Mouse (Mus musculus) heart, postnatal 14 days (tissue): ENCODE results near the gene 4930402F06Rik. TPM values are rescaled to one million over a fixed set of nuclear protein-coding genes. Genes with fewer than 3 reads are reported as not detected.

Experiments
- DNase-seq, 2 experiments: peaks; one replicate each; pipeline ENCODE4 v3.0.0; 2021 to 2022
- intact Hi-C: fragments of 180-260 bp; cut with DNase I; formaldehyde crosslinking; loops from one replicate; pipeline ENCODE4 v1.15.1; 2025
- total RNA-seq, 2 experiments: library from RNA; stranded (reverse); gene quantifications; 2 replicates each; pipeline ENCODE4 v1.2.3; 2021

4930402F06Rik gene
- total RNA-seq, 2 experiments from 2014 or later = not detected

DNA sequence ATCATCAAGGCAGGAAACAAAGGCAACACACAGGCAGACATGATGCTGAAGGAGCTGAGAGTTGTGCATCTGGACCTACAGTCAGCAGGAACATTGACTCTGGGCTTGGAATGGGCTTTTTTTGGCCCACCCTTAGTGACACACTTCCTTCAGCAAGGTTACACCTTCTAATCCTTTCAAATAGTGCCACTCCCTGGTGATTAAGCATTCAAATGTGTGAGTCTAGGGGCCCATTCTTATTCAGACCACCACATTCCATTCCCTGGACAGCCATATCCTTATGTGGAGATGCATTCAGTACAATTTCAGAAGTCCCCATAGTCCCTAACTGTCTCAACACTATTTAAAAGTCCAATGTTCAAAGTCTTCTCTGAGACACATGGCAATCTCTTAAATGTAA is 26.3 kb downstream of the 4930402F06Rik start:
- intact Hi-C loops = no loop called here
- DNase-seq = no peak

DNA sequence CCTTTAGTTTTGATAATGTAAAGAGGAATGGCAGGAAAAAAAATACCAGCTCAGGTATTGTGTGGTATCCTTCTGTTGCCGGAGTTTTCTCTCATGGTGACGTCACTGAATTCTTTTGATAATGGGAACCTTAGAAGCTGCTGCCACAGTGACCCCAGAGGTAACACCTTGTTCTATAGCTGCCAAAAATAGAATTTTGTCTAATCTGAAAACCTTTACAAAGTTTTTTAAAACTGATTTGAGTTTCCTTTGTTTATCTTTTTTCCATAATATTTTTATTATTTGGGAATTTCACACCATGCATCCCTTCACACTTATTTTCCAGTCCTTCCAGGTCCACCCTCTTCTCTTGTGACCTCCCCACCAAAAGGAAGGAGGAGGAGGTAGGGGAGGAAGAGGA is 29.3 kb downstream of the 4930402F06Rik start, which contains the start of gene 4930568D16Rik:
Gene 4930568D16Rik, minus strand, starts transcription at position 101 of the 400 bp plus-strand sequence.
- intact Hi-C loops = no loop called here
- DNase-seq = no peak

DNA sequence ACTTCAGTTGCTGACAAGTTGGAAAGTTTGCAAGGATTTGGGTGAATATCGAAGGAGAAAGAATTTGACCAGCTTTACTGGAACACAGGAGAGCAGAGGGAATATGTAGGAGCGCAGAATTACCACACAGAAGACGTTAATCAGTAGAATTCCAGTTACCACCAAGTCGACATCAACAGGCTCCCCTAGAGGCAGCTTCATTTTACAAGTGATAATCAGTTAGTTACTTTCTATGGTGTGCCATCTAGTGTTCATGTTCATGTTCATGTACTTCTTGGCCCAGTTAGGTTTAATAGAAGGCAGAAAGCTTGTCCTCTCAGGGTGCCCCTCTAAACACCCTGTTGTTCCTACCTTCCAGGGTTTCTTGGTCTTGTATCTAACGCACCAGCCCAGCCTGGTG is 47.8 kb downstream of the 4930402F06Rik start:
- no peak for DNase-seq
- intact Hi-C loops = loop anchor here (1.0 to 10.0 kb wide), 2 partner anchors 51 to 144 kb away; partner anchors contain the start of gene Rab14

DNA sequence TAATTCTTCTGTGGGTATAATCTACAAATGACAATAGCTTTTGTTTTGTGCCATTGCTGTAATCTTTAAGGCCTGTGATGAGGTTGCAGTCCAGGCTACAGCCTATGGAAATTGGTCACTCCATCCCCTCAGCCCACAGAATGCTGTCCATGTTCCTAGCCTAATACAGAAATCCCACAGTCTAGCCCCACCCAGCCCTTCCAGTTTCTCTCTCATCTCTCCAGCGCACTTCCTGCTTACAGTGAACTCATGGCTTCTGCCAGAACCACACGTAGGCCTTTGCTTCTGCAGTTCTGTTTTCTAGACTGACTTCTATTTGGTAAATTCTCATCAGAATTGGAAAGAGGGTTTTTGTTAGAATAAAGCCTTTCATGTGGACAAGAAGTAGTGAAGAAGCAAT is 51.0 kb downstream of the 4930402F06Rik start:
- DNase-seq = no peak
- intact Hi-C loops = loop anchor here (10.0 kb wide), 1 partner anchor 141 kb away; the partner anchor contains the start of gene Rab14

DNA sequence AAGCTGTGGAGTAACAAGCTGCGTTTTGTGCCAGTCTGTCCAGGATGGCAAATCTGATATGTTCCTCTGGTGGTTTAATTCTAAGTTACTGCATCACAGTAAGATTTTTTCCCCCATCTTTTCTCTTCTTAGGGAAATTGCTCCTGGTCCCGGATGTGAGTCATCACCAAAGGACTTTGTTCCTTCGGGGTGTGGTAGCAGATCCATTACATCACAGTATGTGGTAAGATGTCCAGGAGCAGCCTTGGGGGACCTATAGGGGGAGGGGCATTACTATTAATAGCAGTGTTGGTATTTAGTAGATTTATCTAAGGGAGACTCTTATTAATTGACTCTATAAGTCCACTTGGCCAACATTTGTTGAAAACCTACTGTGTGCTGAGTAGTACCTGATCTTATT is 54.4 kb downstream of the 4930402F06Rik start:
- intact Hi-C loops = loop anchor here (10.0 kb wide), 1 partner anchor 138 kb away; the partner anchor contains the start of gene Rab14
- no peak for DNase-seq

DNA sequence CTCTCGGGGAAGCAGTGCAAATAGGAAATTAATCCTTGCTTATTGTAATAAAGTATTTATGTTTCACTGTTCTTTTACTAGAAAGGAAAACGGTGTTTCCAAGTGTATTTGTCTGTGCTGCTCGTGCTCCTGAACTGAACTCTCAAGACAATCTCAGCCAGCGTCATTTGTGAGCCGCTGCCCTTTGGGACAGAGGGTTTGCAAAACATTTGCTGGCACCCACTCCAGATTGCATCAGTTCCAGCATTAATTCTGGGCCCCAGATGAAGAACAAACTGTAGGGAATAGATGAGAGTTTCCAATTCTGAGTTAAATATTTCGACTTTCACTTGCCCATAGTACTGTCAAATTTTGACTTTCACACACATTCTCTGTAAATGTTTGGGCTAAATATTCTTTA is 58.3 kb downstream of the 4930402F06Rik start:
- intact Hi-C loops = no loop called here
- DNase-seq = peak; percentile 48 to 51

DNA sequence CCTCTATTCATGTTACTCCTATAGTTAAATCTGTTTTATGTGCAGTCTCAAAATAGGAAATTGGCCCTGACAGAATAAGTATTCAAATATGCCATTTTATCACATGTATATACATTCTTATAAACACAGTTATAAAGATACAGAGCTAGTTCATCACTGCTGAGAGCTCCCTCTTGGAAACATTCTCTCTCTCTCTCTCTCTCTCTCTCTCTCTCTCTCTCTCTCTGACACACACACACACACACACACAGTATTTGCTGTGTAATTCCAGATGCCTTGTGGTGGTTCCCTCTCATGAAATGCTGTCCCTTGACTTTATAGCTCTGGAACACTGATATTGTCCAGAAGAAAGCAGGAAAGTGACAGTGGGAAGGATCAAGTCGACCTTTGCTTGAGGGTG is 58.9 kb downstream of the 4930402F06Rik start:
- no peak for DNase-seq

DNA sequence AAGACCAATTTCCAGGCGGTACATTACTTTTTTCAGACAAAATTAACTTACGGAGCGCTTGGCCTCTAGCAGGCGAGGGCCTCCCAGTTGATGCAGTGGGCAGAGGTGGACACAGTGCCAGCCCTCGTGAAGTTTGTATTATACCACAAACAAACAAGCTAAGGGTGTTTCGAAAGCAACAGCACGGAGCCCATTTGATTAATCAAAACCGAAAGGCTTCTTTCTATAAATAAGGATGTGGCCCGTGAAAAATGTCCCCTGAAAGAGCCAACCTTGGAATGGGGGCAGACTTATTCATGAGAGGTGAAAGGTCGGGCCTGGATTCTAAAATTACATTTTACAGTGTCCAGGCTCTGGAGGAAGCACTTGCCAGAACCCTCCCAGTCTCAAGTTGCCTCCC is 59.6 kb downstream of the 4930402F06Rik start:
- intact Hi-C loops = no loop called here
- peak in 1 of 2 experiments; percentile 28 for DNase-seq

More for the DNA sequence above, 58.9 kb downstream of the 4930402F06Rik start:
- intact Hi-C loops = no loop called here

DNA sequence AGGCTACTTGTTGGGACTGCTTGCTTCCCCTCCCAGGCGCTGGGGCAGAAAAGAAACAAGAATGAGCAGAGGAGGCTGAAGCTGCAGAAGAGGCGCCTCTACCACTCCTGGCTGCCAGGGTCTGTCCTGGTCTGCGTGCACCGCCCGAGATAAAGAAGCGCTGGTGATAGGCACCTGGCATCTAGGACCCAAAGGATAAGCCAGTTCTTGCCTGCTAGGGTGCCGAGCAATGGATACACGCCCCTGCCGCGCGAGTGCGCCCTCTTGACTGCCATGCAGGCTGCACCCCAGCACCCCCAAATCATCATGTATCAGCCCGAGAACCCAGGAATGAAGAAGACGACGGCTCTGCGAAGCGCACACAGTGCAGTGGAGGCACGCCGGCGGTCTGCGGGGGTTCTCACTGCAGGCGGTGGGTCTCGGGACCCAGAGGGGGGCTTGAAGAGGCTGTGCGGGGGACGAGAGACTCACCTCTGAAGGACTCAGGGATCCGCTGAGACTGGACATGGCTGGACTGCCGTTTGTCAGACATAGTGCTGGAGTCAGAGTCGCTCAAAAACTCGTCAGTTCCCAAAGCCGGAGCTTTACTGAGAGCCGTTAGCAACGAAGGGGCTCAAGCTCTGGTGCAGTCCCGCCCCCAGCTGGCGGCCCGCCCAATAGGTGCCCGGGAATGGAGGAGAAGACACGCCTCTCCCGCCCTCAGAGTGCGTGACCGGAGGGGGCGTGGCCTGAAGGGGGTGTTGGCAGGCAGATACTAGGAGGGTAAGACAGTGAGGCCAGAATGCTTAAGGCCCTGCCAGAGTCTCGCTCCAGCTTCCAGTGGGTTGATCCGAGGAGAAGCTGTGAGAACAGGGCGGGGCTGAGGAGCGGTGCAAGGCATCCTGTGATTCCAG is 60.3 kb downstream of the 4930402F06Rik start, which contains the start of gene Stom:
Gene Stom, minus strand, starts transcription at position 589 of the 893 bp plus-strand sequence.
- DNase-seq = peak; percentile 100
- intact Hi-C loops = no loop called here

DNA sequence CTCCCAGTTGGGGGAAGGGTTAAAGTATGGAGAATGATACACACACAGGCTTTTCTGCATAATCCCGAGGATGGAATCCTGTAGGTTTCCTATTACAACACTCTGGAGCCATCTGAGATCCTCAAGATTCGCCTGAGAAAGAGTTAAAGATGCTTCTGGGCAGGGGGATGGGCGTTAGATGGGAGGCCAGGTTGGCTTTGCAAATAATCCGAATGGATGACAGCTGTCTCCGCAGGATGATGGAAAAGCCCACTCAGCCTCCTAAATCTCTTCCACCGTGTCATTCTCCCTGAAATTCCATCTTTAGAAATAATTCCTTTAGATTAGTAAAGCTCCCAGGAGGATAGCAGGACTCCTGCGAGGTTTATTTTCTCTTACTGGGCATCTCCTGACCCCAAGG is 61.4 kb downstream of the 4930402F06Rik start:
- no peak for DNase-seq
- intact Hi-C loops = no loop called here

DNA sequence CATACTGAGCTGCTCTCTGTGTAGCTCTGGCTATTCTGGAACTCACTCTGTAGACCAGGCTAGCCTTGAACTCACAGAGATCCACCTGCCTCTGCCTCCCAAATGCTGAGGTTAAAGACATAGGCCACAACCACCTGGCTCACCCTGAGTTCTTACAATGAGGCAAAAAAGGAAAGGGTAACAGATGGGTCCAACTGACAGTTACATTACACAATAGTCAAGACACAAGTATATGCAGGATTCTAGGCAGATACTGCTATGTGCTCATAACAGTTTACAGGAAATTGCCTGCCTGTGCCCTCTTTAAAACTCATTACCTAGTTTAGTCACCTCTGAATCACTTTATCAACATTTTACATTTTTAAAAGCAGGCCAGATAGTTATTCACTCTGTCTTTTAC is 63.3 kb downstream of the 4930402F06Rik start:
- intact Hi-C loops = loop anchor here (5.0 kb wide), 1 partner anchor 221 kb away; no protein-coding TSS in a partner anchor
- no peak for DNase-seq

DNA sequence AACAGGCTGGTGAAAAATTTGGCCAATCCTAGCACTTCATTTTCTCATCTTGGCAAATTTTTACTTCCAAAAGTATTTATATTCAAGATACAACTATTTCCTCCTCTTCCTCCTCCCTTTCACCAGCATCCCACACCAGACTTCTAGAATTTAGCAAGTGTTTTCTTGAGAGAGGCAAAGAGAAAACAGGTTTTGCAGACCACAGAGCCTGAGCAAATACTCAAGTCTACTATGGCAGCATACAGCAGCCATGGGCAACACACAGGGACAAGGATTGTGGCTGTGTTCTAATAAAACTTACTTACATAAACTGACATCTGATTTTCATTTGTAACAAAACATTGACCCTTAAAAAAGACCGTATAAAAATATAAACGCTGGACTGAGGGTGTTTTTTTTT is 65.8 kb downstream of the 4930402F06Rik start:
- no peak for DNase-seq
- intact Hi-C loops = loop anchor here (5.0 kb wide), 1 partner anchor 219 kb away; no protein-coding TSS in a partner anchor

DNA sequence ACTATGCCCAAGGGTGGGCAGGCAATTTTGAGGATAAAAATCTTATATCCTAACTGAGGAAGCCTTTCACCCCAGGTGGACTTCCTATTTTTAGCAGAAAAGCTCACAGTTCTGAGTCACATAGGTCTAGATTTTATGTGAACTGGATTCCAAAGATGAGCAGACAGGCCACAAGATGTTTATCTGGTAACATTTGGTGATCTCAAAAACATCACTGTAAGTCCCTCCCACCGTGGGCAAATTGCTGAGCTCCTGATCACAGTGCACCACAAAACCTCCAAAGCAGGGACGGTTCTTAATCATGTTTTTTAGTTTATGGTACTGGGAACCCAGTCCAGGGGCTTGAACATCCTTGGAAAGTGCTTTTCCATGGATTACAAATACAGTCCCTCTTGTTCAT is 67.9 kb downstream of the 4930402F06Rik start:
- intact Hi-C loops = no loop called here
- no peak for DNase-seq

DNA sequence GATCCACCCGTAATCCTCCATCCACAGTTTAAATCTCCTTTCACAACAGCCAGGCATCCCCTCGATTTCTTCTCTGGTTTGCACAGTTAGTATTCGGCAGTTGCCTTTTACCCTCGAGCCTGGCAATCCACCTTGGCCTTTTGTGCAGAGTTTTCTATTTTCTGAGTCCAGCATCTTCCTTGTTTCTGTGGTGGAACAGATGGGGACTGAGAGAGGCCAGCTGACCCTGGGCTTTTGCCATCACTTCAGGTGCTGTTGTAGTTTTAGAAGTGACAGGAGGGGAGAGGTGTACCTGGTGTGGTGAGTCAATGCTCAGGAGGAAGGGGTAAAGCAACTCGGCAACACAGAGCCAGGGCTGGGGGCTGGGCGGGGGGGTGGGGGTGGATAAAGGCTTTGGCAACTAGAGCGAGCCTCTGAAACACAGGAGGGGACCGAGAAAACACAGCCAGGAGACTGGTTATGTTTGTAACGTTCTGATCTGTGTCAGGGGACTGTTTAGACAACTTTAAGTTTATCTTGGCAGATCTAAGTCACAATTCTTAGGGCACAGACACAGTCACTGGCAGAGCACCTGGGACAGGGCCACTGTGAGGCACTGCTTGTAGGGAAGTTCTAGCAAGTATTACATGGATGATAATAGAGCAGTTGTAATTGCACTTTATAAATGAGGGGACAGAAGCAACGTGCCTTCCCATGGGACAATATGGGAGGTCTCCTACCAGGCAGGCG is 68.7 kb downstream of the 4930402F06Rik start:
- no peak for DNase-seq
- intact Hi-C loops = no loop called here

DNA sequence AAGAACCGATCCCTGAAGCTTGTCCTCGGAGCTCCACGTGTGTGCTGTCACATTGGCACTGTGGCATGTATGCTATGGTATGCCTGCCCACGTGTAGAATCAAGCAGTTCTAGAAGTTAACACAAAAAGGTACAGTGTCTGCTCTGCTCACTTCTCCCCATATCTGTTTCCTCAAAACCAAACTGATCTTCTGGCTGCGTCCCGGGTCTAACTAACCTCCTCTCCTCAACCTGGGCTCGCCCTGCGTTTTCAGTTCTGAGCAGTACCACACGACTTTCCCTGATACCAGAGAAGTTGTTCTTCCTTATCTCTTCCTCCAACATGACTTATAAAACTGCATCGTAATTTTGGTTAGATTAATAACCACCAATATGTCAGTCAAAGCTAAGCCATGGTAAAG is 69.4 kb downstream of the 4930402F06Rik start:
- DNase-seq = no peak
- intact Hi-C loops = no loop called here

DNA sequence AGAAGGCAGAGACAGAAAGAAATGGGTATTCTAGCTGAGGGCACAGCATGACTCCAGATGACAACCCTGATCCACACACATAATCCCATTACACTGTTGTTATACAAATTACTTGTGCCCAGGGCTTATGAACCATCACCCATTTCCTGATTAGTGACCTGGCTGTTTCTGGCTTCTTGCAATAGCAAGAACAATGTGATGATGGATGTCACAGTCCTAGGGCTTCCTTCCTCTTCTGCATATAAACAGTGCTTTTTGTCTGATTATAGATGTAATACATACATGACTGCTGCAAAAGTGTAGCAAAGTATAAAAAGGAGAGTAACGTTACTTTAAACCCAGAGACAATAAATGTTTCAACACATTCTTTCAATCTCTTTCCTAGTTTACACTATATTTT is 70.0 kb downstream of the 4930402F06Rik start:
- DNase-seq = no peak
- intact Hi-C loops = no loop called here

DNA sequence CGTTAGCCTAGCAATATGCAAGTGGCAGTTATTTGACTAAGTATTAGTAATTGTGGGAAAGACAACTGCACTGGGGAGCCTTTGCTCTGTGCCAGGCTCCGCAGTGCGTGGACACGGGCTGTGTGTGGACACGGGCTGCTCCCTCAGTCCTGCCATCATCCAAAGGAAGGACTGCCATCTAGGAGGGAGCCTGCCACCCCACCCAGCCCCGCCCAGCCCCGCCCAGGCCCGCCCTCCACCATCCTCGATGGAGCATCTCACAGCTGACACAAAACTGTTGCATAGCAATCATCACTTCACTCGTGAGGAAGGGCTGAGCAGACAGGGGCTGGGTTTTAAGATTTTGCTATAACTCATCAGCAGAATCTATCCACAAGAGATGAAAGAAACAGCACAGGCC is 71.0 kb downstream of the 4930402F06Rik start:
- DNase-seq = no peak
- intact Hi-C loops = no loop called here
